Mouse (Mus musculus): ENCODE results near the gene Ube2o.

Ube2o gene

DNA sequence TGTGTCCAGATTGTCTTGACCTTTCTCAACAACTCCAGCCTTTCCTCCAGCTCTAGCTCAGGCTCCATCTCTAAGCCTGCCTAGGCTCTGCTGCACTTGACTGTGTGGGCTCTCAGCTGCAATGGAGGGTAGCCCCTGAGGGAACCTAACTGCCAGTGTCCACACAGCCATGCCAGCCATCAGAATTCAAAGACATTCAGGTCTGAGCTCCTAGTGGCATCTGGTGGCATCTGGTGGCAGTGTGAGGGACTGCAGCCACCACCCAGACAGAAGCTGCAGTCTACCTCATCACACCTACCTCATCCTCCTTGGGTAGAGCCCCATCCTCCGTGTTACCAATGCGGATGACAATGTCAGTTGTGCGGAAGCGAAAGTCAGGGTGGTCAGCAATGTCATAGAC, 38.1 kb downstream of the Ube2o start:
- no peak for DNase-seq (ENCODE audit: extremely low spot score)

- no peak for DNase-seq (ENCODE audit: extremely low spot score)
Measured at GRCm38 (mm10) chr11:116541183-116541582, 40.1 kb downstream of the Ube2o start.

DNA sequence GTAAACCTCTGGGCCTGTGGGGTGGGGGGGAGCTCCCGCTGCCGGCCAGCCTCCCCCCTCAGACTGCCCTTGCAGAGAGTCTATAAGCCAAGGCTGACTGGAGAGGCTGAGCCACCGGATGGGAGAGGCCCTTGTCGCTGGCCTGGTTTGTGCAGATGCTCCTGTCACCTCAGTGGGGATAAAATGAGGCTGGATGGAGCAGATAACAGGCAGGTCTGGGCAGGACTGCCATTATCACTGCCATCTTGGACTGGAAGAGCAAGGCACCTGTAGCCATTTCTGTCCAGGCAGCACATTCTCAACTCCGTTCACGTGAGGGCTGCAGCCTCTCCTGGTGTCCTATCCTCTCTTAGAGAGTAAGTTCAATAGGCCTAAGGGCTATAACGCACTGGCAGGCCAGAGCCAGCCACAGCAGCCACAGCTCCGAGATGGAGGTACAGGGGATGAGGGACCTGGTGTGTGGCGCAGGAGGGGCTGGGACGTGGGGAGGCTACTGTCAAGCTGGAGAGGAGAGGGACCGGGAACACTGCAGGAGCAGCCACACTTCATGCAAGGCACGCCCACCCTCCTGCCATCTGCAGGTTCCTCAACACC, 43.0 kb downstream of the Ube2o start:
- DNase-seq (ENCODE audit: extremely low spot score), result no peak

GRCm38 (mm10) chr11:116537388-116537787, 43.9 kb downstream of the Ube2o start:
- DNase-seq (ENCODE audit: extremely low spot score), result no peak

DNA sequence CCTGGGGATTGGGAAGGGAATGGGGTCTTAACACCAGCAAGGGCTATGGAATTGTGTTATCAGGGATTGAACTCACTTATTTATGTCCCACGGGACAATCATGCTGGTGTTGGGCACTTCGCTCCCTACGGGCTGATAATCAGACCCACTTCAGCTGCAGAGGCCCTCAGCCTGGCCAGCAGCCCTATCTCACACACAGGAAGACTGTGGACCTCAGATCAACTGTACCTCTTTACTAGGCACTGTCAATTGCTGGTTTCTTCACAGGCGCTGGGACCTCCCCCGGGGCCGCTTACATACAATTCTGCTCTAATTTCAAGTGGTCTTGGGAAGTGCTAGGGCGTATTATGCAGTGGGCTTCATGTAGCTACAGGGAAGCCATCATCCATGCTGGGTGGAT, 44.6 kb downstream of the Ube2o start:
- DNase-seq (ENCODE audit: extremely low spot score), result no peak

- peak; percentile 84 for DNase-seq (ENCODE audit: extremely low spot score)
Measured at GRCm38 (mm10) chr11:116534154-116534865, 46.9 kb downstream of the Ube2o start.

GRCm38 (mm10) chr11:116533341-116534153, 47.7 kb downstream of the Ube2o start:
- DNase-seq (ENCODE audit: extremely low spot score), result peak; percentile 40

- DNase-seq (ENCODE audit: extremely low spot score), result peak; percentile 60
Measured at GRCm38 (mm10) chr11:116532810-116533338, 48.4 kb downstream of the Ube2o start.

- peak; percentile 54 for DNase-seq (ENCODE audit: extremely low spot score)
Measured at GRCm38 (mm10) chr11:116532262-116532809, 48.9 kb downstream of the Ube2o start.

DNA sequence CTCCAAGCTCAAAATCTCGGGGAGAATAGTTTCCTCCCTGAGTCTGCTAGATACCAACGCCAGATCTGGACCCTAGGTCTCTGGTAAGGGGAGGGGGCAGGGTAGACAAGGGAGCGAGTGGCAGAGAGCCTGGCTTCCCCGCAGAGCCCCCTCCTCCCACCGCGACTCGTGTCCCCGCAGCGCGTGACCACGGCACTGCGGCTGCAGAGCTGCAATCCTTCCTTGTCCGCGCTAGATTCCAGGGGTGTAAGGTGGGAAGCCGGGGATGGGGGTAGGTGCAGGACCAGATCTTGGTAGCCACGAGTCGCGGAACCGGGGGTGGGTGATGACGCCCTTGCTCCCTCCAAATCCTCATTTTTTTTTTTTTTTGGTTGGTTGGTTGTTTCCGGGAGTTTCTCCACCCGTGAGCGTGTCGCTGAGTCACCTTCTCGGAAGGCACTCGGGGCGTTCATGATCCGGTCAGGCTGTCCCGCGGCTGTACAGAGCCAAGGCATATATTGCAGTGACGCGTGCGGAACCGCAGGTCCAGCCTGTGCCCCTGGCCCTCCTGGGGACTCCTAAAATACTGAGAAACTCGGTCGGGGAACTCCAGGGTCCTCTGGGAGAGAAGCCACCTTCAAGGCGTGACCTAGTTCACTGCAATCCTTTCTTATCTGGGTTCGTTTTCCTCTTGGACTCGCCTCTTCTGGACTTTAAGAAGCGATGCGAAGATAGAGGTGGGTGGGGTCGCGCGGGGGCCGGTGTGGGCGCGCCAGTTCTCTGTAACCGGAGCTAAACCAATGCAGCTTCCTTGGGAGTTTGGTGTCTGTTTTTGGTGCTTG, 49.7 kb downstream of the Ube2o start:
- DNase-seq (ENCODE audit: extremely low spot score), result no peak

DNA sequence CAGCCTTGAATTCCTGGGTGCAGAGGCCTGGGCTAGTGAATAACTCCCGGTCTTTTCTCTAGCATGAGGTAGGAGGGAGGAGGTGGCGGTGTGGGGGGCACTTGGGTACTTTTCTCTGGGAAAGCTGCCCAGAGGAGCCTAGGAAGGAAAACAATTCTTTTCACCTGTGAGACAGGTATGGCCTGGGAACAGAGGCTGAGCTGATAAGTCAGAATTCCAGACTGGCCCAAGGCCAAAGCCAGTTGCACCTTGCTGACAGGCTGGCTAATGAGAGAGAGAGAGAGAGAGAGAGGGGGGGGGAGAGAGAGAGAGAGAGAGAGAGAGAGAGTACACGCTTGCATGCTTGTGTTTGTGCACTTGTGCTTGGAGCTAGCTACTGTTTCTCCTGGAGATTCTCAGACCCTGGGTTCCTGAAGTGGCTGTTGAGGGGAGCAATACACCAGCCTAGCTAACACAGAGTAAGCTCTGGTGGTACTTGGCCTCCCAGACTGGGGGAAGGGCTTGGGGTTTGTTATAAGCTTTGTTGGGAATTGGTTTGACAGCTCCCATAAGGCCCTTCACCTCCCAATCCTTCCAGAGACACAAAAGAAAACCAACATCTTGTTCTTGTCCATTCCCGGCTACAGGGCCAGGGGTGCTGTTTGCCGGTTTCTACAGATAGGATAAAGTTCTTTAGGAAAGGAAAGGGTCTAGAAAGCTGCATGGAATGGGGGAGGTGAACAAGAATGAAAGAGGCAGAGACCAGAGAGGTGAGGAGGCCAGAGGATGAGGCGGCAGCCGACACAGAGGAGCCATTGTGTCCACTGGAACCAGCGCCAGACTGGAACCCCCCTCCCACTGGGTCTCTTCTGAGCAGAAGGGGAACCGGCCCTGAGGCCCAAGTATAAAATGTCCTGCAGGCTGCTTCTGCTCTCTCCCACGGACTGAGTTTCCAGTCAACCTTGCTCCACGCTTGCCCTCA, 50.8 kb downstream of the Ube2o start, which contains the start of gene Sphk1:
TSS of gene Sphk1 (plus strand) at position 739 of the 961 bp plus-strand sequence.
- peak; percentile 51 for DNase-seq (ENCODE audit: extremely low spot score)

GRCm38 (mm10) chr11:116528636-116529320, 52.5 kb downstream of the Ube2o start:
- no peak for DNase-seq (ENCODE audit: extremely low spot score)

- no peak for DNase-seq (ENCODE audit: extremely low spot score)
Measured at GRCm38 (mm10) chr11:116523699-116524189, 57.5 kb downstream of the Ube2o start.

GRCm38 (mm10) chr11:116522886-116523698, 58.2 kb downstream of the Ube2o start:
- no peak for DNase-seq (ENCODE audit: extremely low spot score)

GRCm38 (mm10) chr11:116522046-116522445, 59.2 kb downstream of the Ube2o start:
- no peak for DNase-seq (ENCODE audit: extremely low spot score)

- DNase-seq (ENCODE audit: extremely low spot score), result no peak
Measured at GRCm38 (mm10) chr11:116521143-116521542, 60.1 kb downstream of the Ube2o start.

DNA sequence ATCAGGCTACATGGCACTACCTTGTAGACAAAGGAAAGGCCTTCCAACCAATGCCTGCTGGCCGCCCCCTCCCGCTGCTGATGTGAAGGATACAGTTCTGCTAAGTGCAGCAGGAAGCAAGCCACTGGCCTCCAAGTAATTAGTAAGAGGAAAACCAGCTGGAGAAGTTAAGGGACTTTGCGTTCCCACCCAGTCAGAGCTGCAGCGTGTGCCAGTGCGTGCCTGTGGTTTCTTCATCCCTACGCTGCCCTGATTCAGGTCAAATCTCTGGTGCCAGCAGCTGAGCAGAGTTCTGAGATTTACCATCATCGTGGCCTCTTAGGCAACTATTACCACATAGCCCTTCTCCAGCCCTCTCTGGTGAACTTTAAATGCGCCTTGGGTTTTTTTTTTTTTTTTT, 62.8 kb downstream of the Ube2o start:
- no peak for DNase-seq (ENCODE audit: extremely low spot score)

- DNase-seq (ENCODE audit: extremely low spot score), result no peak
Measured at GRCm38 (mm10) chr11:116515330-116516020, 65.8 kb downstream of the Ube2o start.
